Mouse (Mus musculus) midbrain, embryonic 16.5 days (tissue): Measurements from ENCODE around the gene Tigit. TPM values are rescaled to one million over a fixed set of nuclear protein-coding genes. Genes with fewer than 3 reads are reported as not detected.

ENCODE experiments used
- ATAC-seq: fragments of 200-750 bp; cut with Nextera tagmentation; 2 replicates; pipeline ENCODE4 v1.8.0; 2017; ENCODE audit warnings: moderate TSS enrichment
- H3K27ac ChIP-seq: fragments of 300-500 bp; sonication (generic); 2 replicates; pipeline ENCODE4 v1.5.1; 2014; ENCODE audit warnings: mild to moderate bottlenecking, low read length, mixed read lengths
- H3K27me3 ChIP-seq: fragments of 300-500 bp; sonication (generic); 2 replicates; pipeline ENCODE4 v1.6.1; 2014; ENCODE audit warnings: low read depth, low read length, mixed read lengths; ENCODE audit not compliant: control insufficient read depth, insufficient read depth
- H3K36me3 ChIP-seq: fragments of 300-500 bp; sonication (generic); 2 replicates; pipeline ENCODE4 v1.6.1; 2014; ENCODE audit warnings: mild to moderate bottlenecking, low read length, moderate library complexity, mixed read lengths; ENCODE audit not compliant: control insufficient read depth, insufficient read depth
- H3K4me1 ChIP-seq: fragments of 300-500 bp; sonication (generic); 2 replicates; pipeline ENCODE4 v1.6.1; 2014; ENCODE audit warnings: mild to moderate bottlenecking, low read length, mixed read lengths; ENCODE audit not compliant: control insufficient read depth, insufficient read depth
- H3K4me2 ChIP-seq: fragments of 300-500 bp; sonication (generic); 2 replicates; pipeline ENCODE4 v1.6.1; 2014; ENCODE audit warnings: mild to moderate bottlenecking, low read length, mixed read lengths
- H3K4me3 ChIP-seq: fragments of 300-500 bp; sonication (generic); 2 replicates; pipeline ENCODE4 v1.5.1; 2014; ENCODE audit warnings: low read depth, mild to moderate bottlenecking, low read length, moderate library complexity, mixed read lengths
- H3K9ac ChIP-seq: fragments of 300-500 bp; sonication (generic); 2 replicates; pipeline ENCODE4 v1.6.1; 2014; ENCODE audit warnings: low read depth, low read length, mixed read lengths
- H3K9me3 ChIP-seq: fragments of 300-500 bp; sonication (generic); replicated peaks from 2 replicates; pipeline ENCODE4 v1.6.1; 2014; ENCODE audit warnings: mild to moderate bottlenecking, low read length, mixed read lengths; ENCODE audit not compliant: control insufficient read depth, poor library complexity, severe bottlenecking
- WGBS: fragments of 180-500 bp; shearing (Covaris S2); extraction: QIAGEN DNeasy Blood & Tissue Kit; methylation state at CpG from one replicate; pipeline ENCODE4 v1.1.7; 2014; 5-methylcytosine and 5-hydroxymethylcytosine counted together
- polyA plus RNA-seq: library from polyadenylated mRNA; unstranded; fragments of >200 nt; fragmentation: Nextera tagmentation; extraction: Ambion mirVana; gene quantifications from 2 replicates; pipeline ENCODE4 v1.2.1, GENCODE M21; 2015

Tigit gene
- polyA plus RNA-seq, 1 experiment from 2014 or later: not detected

DNA sequence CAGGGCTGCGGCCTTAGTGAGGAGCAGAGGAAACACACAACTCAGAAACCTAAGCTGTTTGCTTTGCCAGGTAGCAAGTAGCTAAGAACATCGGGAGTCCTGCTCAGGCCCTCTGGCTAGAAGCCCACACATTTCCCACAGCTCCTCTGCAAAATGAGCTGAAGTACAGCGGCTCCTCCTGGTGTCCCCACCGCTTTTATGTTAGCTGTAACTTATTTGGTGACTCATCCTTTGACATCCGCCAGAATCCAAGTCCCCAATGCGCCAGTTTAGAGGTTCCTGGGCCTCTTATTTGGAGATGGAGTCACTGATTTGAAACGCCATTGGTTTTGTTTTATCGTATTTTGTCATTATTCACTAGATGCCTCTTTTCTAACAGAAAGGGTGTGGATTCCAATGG lies 36.6 kb upstream of the Tigit start:
- H3K9ac ChIP-seq: no peak overlapping the region
- no peaks in the 10 kb centered on the region for H3K36me3 ChIP-seq
- no peaks in the 10 kb centered on the region for H3K9me3 ChIP-seq
- WGBS: 89% methylated on average over 8 of the region's 8 CpGs
- H3K27me3 ChIP-seq: no peaks in the 10 kb centered on the region
- ATAC-seq: no peak
- H3K4me3 ChIP-seq: no peak overlapping the region
- no peak overlapping the region for H3K27ac ChIP-seq
- H3K4me2 ChIP-seq: no peak overlapping the region
- H3K4me1 ChIP-seq: no peaks in the 10 kb centered on the region

DNA sequence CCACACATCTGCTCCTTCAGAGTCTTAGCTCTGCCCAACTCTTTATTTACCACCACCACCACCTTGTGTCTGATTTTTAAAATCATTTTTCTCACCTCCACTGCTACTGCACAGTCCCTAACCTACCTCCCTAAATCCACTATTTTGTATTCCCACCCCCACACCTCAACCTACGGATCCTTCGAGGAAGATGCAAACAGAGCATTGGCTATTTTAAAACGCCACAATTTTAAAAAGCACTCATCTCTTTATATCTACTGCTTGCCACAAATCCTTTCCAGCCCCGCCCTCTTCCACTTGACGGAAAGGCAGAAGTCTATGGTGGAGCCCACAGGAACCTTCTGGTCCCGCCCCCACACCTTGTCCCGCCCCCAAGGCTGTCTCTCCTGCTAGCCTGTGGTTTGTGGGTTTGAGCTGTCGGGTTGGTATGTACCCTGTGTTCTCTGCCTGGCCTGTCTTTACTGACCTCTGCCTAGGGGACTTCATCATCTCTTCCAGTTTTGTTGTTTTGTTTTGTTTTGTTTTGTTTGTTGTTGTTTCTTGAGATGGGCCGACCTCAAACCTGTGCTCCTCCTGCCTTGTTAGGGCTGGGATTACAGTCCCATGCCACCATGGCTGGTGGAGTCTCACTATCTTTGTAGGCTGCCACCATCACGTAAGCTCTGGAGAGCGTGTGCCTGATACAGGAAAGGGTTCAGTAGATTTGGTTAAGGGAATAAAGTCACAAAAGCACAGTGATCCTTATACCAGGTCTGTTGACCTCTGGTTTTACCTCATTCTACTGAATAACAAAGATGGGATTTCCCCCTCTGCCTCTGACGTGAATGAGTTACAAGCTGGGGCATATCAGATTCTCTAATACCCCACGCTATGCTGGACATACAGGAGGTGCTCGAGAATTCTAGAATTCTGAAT lies 35.0 kb upstream of the Tigit start:
- H3K36me3 ChIP-seq: no peaks in the 10 kb centered on the region
- H3K4me3 ChIP-seq: no peak overlapping the region
- no peak overlapping the region for H3K27ac ChIP-seq
- H3K4me2 ChIP-seq: no peak overlapping the region
- H3K4me1 ChIP-seq: no peaks in the 10 kb centered on the region
- H3K9ac ChIP-seq: no peak overlapping the region
- ATAC-seq: no peak
- 89% methylated on average over 14 of the region's 14 CpGs for WGBS
- H3K9me3 ChIP-seq: no peaks in the 10 kb centered on the region
- H3K27me3 ChIP-seq: no peaks in the 10 kb centered on the region

DNA sequence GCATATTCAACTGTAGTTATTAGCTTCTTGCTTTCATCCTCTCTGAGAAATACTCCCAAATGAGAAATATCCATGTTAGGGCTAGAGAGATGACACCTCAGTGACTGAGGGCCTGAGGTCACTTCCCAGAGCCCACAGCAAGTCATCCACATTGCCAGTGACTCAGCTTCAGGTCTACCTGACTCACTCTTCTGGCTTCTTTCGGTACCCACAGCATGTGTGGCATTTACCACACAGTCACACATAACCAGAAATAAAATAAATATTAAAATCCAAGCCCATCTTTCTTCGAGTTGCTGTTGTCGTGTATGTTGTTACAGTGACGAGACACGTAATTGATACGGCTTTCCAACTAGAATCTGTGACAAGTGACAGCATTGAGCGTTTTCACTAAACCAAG lies 33.8 kb upstream of the Tigit start:
- WGBS: 91% methylated on average over 7 of the region's 7 CpGs
- no peaks in the 10 kb centered on the region for H3K27me3 ChIP-seq
- H3K9ac ChIP-seq: no peak overlapping the region
- H3K4me3 ChIP-seq: no peak overlapping the region
- H3K4me1 ChIP-seq: no peaks in the 10 kb centered on the region
- ATAC-seq: no peak
- H3K36me3 ChIP-seq: no peaks in the 10 kb centered on the region
- no peak overlapping the region for H3K4me2 ChIP-seq
- no peak overlapping the region for H3K27ac ChIP-seq
- no peaks in the 10 kb centered on the region for H3K9me3 ChIP-seq

DNA sequence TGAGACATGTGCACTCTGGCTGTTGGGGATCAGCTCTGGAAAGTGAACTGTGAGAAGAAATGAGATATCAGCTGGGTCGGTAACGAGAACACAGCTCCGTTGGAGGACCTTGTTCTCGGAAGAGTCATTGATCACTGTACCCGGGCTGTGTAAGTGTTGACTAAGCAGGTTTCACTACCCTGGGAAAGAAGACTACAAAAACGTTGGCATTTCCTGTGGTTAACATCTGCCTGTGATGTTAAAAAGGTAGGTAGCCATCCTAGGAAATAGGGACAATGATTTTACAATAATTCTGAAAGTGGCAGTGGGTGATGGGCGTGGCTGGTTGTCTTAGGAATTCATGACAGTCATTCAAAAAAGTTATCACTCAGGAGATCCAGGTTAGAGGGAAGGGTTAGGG lies 31.9 kb upstream of the Tigit start:
- Histone ChIP-seq H3K9ac (no peak overlapping the region), H3K9me3 (no peaks in the 10 kb centered on the region), H3K4me1 (no peaks in the 10 kb centered on the region), H3K4me3 (no peak overlapping the region), H3K4me2 (no peak overlapping the region), H3K27ac (no peak overlapping the region), H3K27me3 (no peaks in the 10 kb centered on the region), H3K36me3 (no peaks in the 10 kb centered on the region)
- ATAC-seq: no peak
- WGBS: 84% methylated on average over 7 of the region's 7 CpGs

DNA sequence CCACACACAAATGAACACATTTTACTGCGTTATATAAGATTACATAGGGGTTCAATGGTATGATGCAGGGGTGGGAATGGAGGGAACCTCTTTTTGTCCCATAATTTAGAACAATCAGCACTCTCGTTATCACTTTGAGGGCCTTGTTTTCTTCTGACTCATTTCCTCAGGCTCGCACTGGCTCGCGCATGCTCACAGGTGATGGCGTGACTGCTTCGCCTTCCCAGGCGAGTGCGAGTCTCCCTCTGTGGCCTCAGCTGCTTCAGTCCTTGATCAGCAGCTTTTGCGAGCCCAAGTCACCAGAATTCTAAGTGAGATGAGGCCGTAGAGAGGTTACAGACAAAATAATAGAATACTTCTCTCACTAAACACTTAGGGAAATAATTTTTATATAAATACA lies 30.2 kb upstream of the Tigit start:
- H3K9me3 ChIP-seq: no peaks in the 10 kb centered on the region
- no peak overlapping the region for H3K4me3 ChIP-seq
- H3K4me2 ChIP-seq: no peak overlapping the region
- H3K36me3 ChIP-seq: no peaks in the 10 kb centered on the region
- no peaks in the 10 kb centered on the region for H3K4me1 ChIP-seq
- ATAC-seq: no peak
- no peaks in the 10 kb centered on the region for H3K27me3 ChIP-seq
- 91% methylated on average over 11 of the region's 11 CpGs for WGBS
- H3K9ac ChIP-seq: no peak overlapping the region
- no peak overlapping the region for H3K27ac ChIP-seq

DNA sequence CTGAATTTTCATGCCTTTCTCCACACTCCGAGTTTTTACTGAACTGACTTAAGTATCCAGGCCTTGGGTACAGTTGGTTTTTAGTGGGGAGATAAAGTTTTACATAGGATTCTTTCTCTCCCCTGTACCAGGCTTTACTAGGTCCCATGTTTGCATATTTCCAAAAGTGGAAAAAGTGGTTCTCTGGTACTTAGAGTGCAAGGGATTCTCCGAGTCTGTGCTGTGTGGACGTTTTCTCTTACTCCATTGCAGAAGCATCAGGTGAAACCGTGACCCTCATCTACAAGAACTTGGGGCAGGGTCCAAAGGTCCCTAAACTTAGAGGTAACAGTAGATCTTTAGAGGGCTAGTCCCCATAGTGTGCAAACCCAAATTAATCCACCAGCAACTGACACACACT lies 28.7 kb upstream of the Tigit start:
- Histone ChIP-seq H3K27me3 (no peaks in the 10 kb centered on the region), H3K9ac (no peak overlapping the region), H3K9me3 (no peaks in the 10 kb centered on the region), H3K4me3 (no peak overlapping the region), H3K27ac (no peak overlapping the region), H3K4me2 (no peak overlapping the region), H3K36me3 (no peaks in the 10 kb centered on the region), H3K4me1 (no peaks in the 10 kb centered on the region)
- WGBS: 94% methylated on average over 4 of the region's 4 CpGs
- ATAC-seq: no peak

DNA sequence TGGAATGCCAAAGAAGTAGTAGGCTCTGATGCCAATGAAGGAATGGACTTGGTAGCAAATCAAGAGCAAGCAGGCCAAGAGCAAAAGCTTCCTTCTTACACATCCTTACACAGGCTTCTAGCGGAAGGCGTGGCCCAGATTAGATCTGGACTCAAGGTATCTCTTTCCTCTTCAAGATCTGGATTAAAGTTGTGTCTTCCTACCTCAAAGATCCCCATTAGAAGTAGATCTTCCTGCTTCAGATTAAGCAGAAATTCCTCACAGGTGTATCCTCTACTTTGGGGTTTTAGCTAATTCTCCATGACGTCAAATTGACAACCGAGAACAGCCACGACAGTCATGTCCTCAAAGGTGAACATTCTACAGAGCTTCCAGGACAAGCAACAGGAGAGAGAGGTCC lies 27.8 kb upstream of the Tigit start:
- no peak overlapping the region for H3K27ac ChIP-seq
- H3K27me3 ChIP-seq: no peaks in the 10 kb centered on the region
- 94% methylated on average over 5 of the region's 5 CpGs for WGBS
- no peak for ATAC-seq
- no peak overlapping the region for H3K4me3 ChIP-seq
- H3K9me3 ChIP-seq: no peaks in the 10 kb centered on the region
- no peak overlapping the region for H3K4me2 ChIP-seq
- no peaks in the 10 kb centered on the region for H3K36me3 ChIP-seq
- H3K9ac ChIP-seq: no peak overlapping the region
- H3K4me1 ChIP-seq: no peaks in the 10 kb centered on the region

DNA sequence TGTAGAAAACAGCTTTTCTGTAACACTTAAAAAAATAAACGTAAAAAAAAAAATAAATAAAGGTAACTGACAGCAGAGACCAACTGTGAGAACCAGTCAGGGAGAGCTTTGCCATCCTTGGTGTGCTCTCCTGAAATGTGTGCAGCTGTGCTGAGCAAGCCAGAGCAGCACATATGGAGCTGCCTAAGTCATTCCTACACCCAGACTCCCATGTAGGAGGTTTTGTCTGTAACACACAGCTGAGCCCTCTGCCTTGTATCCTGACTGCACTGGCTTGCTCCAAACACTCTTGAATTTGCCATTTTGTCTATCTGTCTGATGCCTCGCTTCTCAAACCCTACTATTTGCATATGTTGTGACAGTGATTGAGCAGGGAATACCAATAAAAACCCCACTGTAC lies 27.0 kb upstream of the Tigit start:
- H3K36me3 ChIP-seq: no peaks in the 10 kb centered on the region
- H3K4me2 ChIP-seq: no peak overlapping the region
- no peak overlapping the region for H3K4me3 ChIP-seq
- 93% methylated on average over 2 of the region's 2 CpGs for WGBS
- ATAC-seq: no peak
- H3K27me3 ChIP-seq: no peaks in the 10 kb centered on the region
- no peaks in the 10 kb centered on the region for H3K4me1 ChIP-seq
- no peak overlapping the region for H3K9ac ChIP-seq
- H3K27ac ChIP-seq: no peak overlapping the region
- H3K9me3 ChIP-seq: no peaks in the 10 kb centered on the region

DNA sequence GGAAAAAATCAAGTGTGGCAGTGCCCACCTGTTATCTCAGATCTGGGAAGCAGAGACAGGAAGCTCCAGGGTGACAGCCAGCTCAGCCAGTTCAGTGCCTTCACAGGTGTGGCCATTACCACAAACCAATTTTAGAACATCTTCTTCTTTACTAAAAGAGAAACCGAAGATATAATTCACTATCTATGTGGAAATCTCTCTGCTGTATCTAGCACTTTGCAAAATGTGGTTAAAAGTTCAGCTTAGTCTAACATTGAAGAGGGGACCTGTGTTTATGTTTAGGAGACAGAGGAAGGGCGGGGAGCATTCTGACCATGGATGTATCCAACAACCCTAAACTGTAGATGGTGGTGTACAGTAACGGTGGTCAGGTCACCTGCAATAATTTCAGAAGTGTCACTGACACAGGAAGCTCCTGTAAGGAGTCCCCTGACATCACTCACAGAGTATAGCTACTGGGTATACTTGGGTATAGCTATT lies 26.3 kb upstream of the Tigit start:
- ATAC-seq: no peak
- H3K27me3 ChIP-seq: no peaks in the 10 kb centered on the region
- H3K9ac ChIP-seq: no peak overlapping the region
- H3K4me3 ChIP-seq: no peak overlapping the region
- H3K36me3 ChIP-seq: no peaks in the 10 kb centered on the region
- H3K9me3 ChIP-seq: no peaks in the 10 kb centered on the region
- no peaks in the 10 kb centered on the region for H3K4me1 ChIP-seq
- 97% methylated on average over 3 of the region's 3 CpGs for WGBS
- no peak overlapping the region for H3K4me2 ChIP-seq
- H3K27ac ChIP-seq: no peak overlapping the region
